In the genomic region with DNA sequence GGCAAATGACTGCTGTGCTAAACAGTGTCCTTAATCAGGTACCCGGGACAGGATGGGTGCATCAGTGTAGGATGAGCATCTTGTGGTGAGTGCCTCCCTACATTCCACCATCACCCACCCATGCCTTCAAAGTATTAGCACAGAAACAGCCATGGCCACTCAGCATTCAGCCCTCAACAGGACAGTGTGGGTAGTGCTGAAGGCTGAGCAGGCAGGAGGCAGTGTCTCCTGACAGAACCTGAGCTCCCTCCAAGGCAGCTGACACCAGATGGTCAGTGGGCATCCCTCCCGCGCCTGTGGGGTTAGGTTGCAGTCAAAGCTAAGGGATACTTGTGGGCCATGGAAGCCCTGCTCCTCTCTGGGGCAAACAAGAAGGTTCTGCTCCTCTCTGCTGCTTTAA, we compare ENCODE assay signal across 9 mouse cellular contexts.
DNase-seq lines count a peak whose midpoint lies in the region; ATAC-seq and TF ChIP-seq lines count a peak whose summit lies in the region.
"Had no signal": no experiment of that assay in that cellular context is flagged by ENCODE, and none has a peak within 500 bp of the region (broad histone marks: within the 10 kb centered on the region; RNA-seq: fewer than 3 reads in every experiment).

No protein-coding gene starts in this region.

- no peaks in the 10 kb centered on the region for H3K27me3 ChIP-seq in hindbrain, embryonic 11.5 days (ENCODE audit: control insufficient read depth, insufficient read depth, low read length)
- no peaks in the 10 kb centered on the region for H3K27me3 ChIP-seq in hindbrain, embryonic 13.5 days
- H3K27me3 ChIP-seq in G1E (ENCODE audit: insufficient read depth, low read length), result no peaks in the 10 kb centered on the region
- H3K27me3 ChIP-seq in heart, embryonic 11.5 days (ENCODE audit: control insufficient read depth, insufficient read depth, low read length), result no peaks in the 10 kb centered on the region
- no peaks in the 10 kb centered on the region for H3K27me3 ChIP-seq in liver, embryonic 12.5 days (replicated peaks)
- H3K27me3 ChIP-seq: lung, embryonic 15.5 days had no signal

- no peaks in the 10 kb centered on the region for H3K4me1 ChIP-seq in hindbrain, embryonic 11.5 days (replicated peaks; ENCODE audit: control insufficient read depth, insufficient read depth, low read length)
- no peaks in the 10 kb centered on the region for H3K4me1 ChIP-seq in hindbrain, embryonic 13.5 days (replicated peaks)
- no peaks in the 10 kb centered on the region; the same call in 1 of the 2 replicates for H3K4me1 ChIP-seq in G1E (ENCODE audit: insufficient read depth, low read depth, low read length)
- H3K4me1 ChIP-seq in heart, embryonic 11.5 days (ENCODE audit: control insufficient read depth, insufficient read depth, low read length), result peaks cover 10% of the 10 kb centered on the region
- H3K4me1 ChIP-seq in liver, embryonic 12.5 days, result no peaks in the 10 kb centered on the region
- H3K4me1 ChIP-seq: lung, embryonic 15.5 days had no signal

- no peak overlapping the region for H3K9ac ChIP-seq in hindbrain, embryonic 11.5 days (ENCODE audit: low read depth, low read length)
- no peak overlapping the region for H3K9ac ChIP-seq in hindbrain, embryonic 13.5 days
- H3K9ac ChIP-seq in heart, embryonic 11.5 days (ENCODE audit: low read depth, low read length), result no peak overlapping the region
- no peak overlapping the region for H3K9ac ChIP-seq in liver, embryonic 12.5 days
- H3K9ac ChIP-seq: lung, embryonic 15.5 days had no signal

- no peak overlapping the region for H3K4me3 ChIP-seq in hindbrain, embryonic 11.5 days (ENCODE audit: low read depth, low read length)
- H3K4me3 ChIP-seq in hindbrain, embryonic 13.5 days, result no peak overlapping the region
- H3K4me3 ChIP-seq in G1E (ENCODE audit: low read depth, low read length), result no peak overlapping the region
- no peak overlapping the region for H3K4me3 ChIP-seq in heart, embryonic 11.5 days (ENCODE audit: low read depth, low read length)
- H3K4me3 ChIP-seq in liver, embryonic 12.5 days, result no peak overlapping the region
- H3K4me3 ChIP-seq: lung, embryonic 15.5 days had no signal

- 56% methylated on average over 3 of the region's 3 CpGs for WGBS in hindbrain, embryonic 11.5 days
- WGBS in hindbrain, embryonic 13.5 days, result 66% methylated on average over 3 of the region's 3 CpGs
- 75% methylated on average over 3 of the region's 3 CpGs for WGBS in heart, embryonic 11.5 days (ENCODE audit: insufficient replicate concordance)
- 84% methylated on average over 3 of the region's 3 CpGs for WGBS in liver, embryonic 12.5 days (ENCODE audit: insufficient replicate concordance)

- 0 out of 2 replicates have a peak, but pooled peaks cover 7% of the 10 kb centered on the region for H3K36me3 ChIP-seq in hindbrain, embryonic 11.5 days (ENCODE audit: control insufficient read depth, insufficient read depth, low read length)
- H3K36me3 ChIP-seq in hindbrain, embryonic 13.5 days, result peaks cover 59% of the 10 kb centered on the region
- H3K36me3 ChIP-seq in G1E (replicated peaks), result peaks cover 82% of the 10 kb centered on the region
- peaks cover 27% of the 10 kb centered on the region for H3K36me3 ChIP-seq in heart, embryonic 11.5 days (ENCODE audit: control insufficient read depth, insufficient read depth, low read length)
- H3K36me3 ChIP-seq in liver, embryonic 12.5 days, result peaks cover 67% of the 10 kb centered on the region

- H3K9me3 ChIP-seq in hindbrain, embryonic 11.5 days (ENCODE audit: control insufficient read depth, low read length), result no peaks in the 10 kb centered on the region
- no peaks in the 10 kb centered on the region for H3K9me3 ChIP-seq in hindbrain, embryonic 13.5 days
- no peaks in the 10 kb centered on the region for H3K9me3 ChIP-seq in G1E (replicated peaks)
- no peaks in the 10 kb centered on the region for H3K9me3 ChIP-seq in heart, embryonic 11.5 days (replicated peaks; ENCODE audit: control insufficient read depth, low read length)
- H3K9me3 ChIP-seq in liver, embryonic 12.5 days (replicated peaks), result no peaks in the 10 kb centered on the region
- H3K9me3 ChIP-seq: lung, embryonic 15.5 days had no signal

- 0 out of 2 replicates have a peak, but pooled peaks have one; percentile 27 for ATAC-seq in hindbrain, embryonic 11.5 days (ENCODE audit: low FRiP score)
- no peak for ATAC-seq in hindbrain, embryonic 13.5 days (ENCODE audit: low FRiP score)
- 0 out of 2 replicates have a peak, but pooled peaks have one; percentile 22 for ATAC-seq in G1E (ENCODE audit: extremely low read depth, insufficient number of reproducible peaks, low FRiP score, poor library complexity, severe bottlenecking)
- ATAC-seq in heart, embryonic 11.5 days (replicated peaks; ENCODE audit: insufficient number of reproducible peaks, low FRiP score, low TSS enrichment), result 0 out of 2 replicates have a peak, but pooled peaks have one; percentile 19
- ATAC-seq in inflammation-experienced regulatory T-cells, adult 6 months, result no peak
- no peak for ATAC-seq in liver, embryonic 12.5 days

- no peak overlapping the region for H3K27ac ChIP-seq in hindbrain, embryonic 11.5 days (ENCODE audit: low read depth, low read length)
- no peak overlapping the region for H3K27ac ChIP-seq in hindbrain, embryonic 13.5 days
- no peak overlapping the region for H3K27ac ChIP-seq in heart, embryonic 11.5 days (ENCODE audit: low read depth, low read length)
- H3K27ac ChIP-seq in liver, embryonic 12.5 days, result no peak overlapping the region
- H3K27ac ChIP-seq: lung, embryonic 15.5 days had no signal

- DNase-seq in hindbrain, embryonic 11.5 days (ENCODE audit: low spot score), result no peak
- DNase-seq in G1E (ENCODE audit: low spot score), result no peak
- DNase-seq in cerebellum, postnatal 10 days, result peak; percentile 93 to 96
- DNase-seq in layer of hippocampus, adult 11-12 months (ENCODE audit: low spot score), result no peak

- no peak for TF ChIP-seq CTCF in G1E (IDR thresholded peaks at IDR 0.05; ENCODE audit: low read depth, low read length)

- no peak overlapping the region for H3K4me2 ChIP-seq in hindbrain, embryonic 11.5 days (replicated peaks; ENCODE audit: low read depth, low read length)
- no peak overlapping the region for H3K4me2 ChIP-seq in hindbrain, embryonic 13.5 days
- no peak overlapping the region for H3K4me2 ChIP-seq in heart, embryonic 11.5 days
- H3K4me2 ChIP-seq in liver, embryonic 12.5 days, result no peak overlapping the region
- H3K4me2 ChIP-seq: lung, embryonic 15.5 days had no signal

Comparison
In these comparisons a context has a peak if more than half of its experiments do, and no peak if none do; other contexts are left out.
1. ATAC-seq: peak in hindbrain, embryonic 11.5 days (single experiment), G1E (single experiment) and heart, embryonic 11.5 days (single experiment); none in hindbrain, embryonic 13.5 days (single experiment), inflammation-experienced regulatory T-cells, adult 6 months (single experiment) and liver, embryonic 12.5 days (single experiment).
2. DNase-seq: peak in cerebellum, postnatal 10 days (2 of 2); none in hindbrain, embryonic 11.5 days (single experiment), G1E (single experiment) and layer of hippocampus, adult 11-12 months (single experiment).